Mouse (Mus musculus) hindbrain, embryonic 14.5 days (tissue): ENCODE data around the gene St6galnac4. TPM values are rescaled to one million over a fixed set of nuclear protein-coding genes. Genes with fewer than 3 reads are reported as not detected.
A peak's percentile ranks its signal among the peaks of the same experiment; 100 is the strongest.

Source experiments
- ATAC-seq: fragments of 200-750 bp; cut with Nextera tagmentation; 2 replicates; pipeline ENCODE4 v1.8.0; 2017; ENCODE audit warnings: moderate number of reproducible peaks, mild to moderate bottlenecking, moderate TSS enrichment, moderate library complexity; ENCODE audit not compliant: low FRiP score
- DNase-seq: peaks from one replicate; pipeline ENCODE4 v3.0.0-alpha.2; 2015; ENCODE audit warnings: low spot score
- H3K27ac ChIP-seq: fragments of 300-500 bp; sonication (generic); 2 replicates; pipeline ENCODE4 v1.5.1; 2014; ENCODE audit warnings: mild to moderate bottlenecking, moderate library complexity
- H3K27me3 ChIP-seq: fragments of 300-500 bp; sonication (generic); 2 replicates; pipeline ENCODE4 v1.6.1; 2014; ENCODE audit warnings: mild to moderate bottlenecking, low read length, mixed read lengths; ENCODE audit not compliant: control insufficient read depth, insufficient read depth
- H3K36me3 ChIP-seq: fragments of 300-500 bp; sonication (generic); replicated peaks from 2 replicates; pipeline ENCODE4 v1.6.1; 2014; ENCODE audit not compliant: control insufficient read depth, insufficient read depth
- H3K4me1 ChIP-seq: fragments of 300-500 bp; sonication (generic); replicated peaks from 2 replicates; pipeline ENCODE4 v1.6.1; 2014; ENCODE audit warnings: antibody characterized with exemption, low read length, mixed read lengths; ENCODE audit not compliant: control insufficient read depth, insufficient read depth
- H3K4me2 ChIP-seq: fragments of 300-500 bp; sonication (generic); replicated peaks from 2 replicates; pipeline ENCODE4 v1.6.1; 2014; ENCODE audit warnings: mild to moderate bottlenecking, moderate library complexity
- H3K4me3 ChIP-seq: fragments of 300-500 bp; sonication (generic); replicated peaks from 2 replicates; pipeline ENCODE4 v1.5.1; 2014; ENCODE audit warnings: mild to moderate bottlenecking, low read length
- H3K9ac ChIP-seq: fragments of 300-500 bp; sonication (generic); 2 replicates; pipeline ENCODE4 v1.6.1; 2014
- H3K9me3 ChIP-seq: fragments of 300-500 bp; sonication (generic); 2 replicates; pipeline ENCODE4 v1.6.1; 2016; ENCODE audit warnings: low read length; ENCODE audit not compliant: control insufficient read depth
- WGBS: fragments of 180-500 bp; shearing (Covaris S2); extraction: QIAGEN DNeasy Blood & Tissue Kit; methylation state at CpG from one replicate; pipeline ENCODE4 v1.1.7; 2014; 5-methylcytosine and 5-hydroxymethylcytosine counted together
- polyA plus RNA-seq: library from polyadenylated mRNA; unstranded; fragments of >200 nt; fragmentation: Nextera tagmentation; extraction: Ambion mirVana; gene quantifications from 2 replicates; pipeline ENCODE4 v1.2.1, GENCODE M21; 2014

Gene St6galnac4
- polyA plus RNA-seq, 1 experiment from 2014 or later: 32.3 TPM

- 86% methylated on average over 6 of the region's 6 CpGs for WGBS
- Histone ChIP-seq H3K27ac (no peak overlapping the region), H3K4me1 (peaks cover 27% of the 10 kb centered on the region), H3K9me3 (no peaks in the 10 kb centered on the region), H3K27me3 (no peaks in the 10 kb centered on the region), H3K9ac (no peak overlapping the region), H3K36me3 (peaks cover 13% of the 10 kb centered on the region), H3K4me2 (no peak overlapping the region), H3K4me3 (no peak overlapping the region)
- ATAC-seq: no peak
- no peak for DNase-seq
Observed at GRCm38 (mm10) chr2:32591249-32591648, 4.4 kb downstream of the St6galnac4 start.

- Histone ChIP-seq H3K36me3 (peaks cover 13% of the 10 kb centered on the region), H3K27ac (no peak overlapping the region), H3K27me3 (no peaks in the 10 kb centered on the region), H3K4me1 (no peaks in the 10 kb centered on the region), H3K4me3 (no peak overlapping the region), H3K9ac (no peak overlapping the region), H3K9me3 (no peaks in the 10 kb centered on the region), H3K4me2 (no peak overlapping the region)
- ATAC-seq (no peak), DNase-seq (no peak)
- WGBS: 79% methylated on average over 13 of the region's 13 CpGs
Observed at GRCm38 (mm10) chr2:32596725-32597124, 9.8 kb downstream of the St6galnac4 start.

- H3K4me1 ChIP-seq: no peaks in the 10 kb centered on the region
- no peak overlapping the region for H3K9ac ChIP-seq
- no peak overlapping the region for H3K27ac ChIP-seq
- no peaks in the 10 kb centered on the region for H3K27me3 ChIP-seq
- H3K36me3 ChIP-seq: peaks cover 13% of the 10 kb centered on the region
- 90% methylated on average over 5 of the region's 5 CpGs for WGBS
- H3K9me3 ChIP-seq: no peaks in the 10 kb centered on the region
- ATAC-seq: no peak
- H3K4me2 ChIP-seq: no peak overlapping the region
- H3K4me3 ChIP-seq: no peak overlapping the region
- no peak for DNase-seq
Observed at GRCm38 (mm10) chr2:32597248-32597647, 10.4 kb downstream of the St6galnac4 start.

GRCm38 (mm10) chr2:32597699-32598098, 10.8 kb downstream of the St6galnac4 start:
- Histone ChIP-seq H3K27me3 (no peaks in the 10 kb centered on the region), H3K9ac (no peak overlapping the region), H3K27ac (no peak overlapping the region), H3K4me1 (no peaks in the 10 kb centered on the region), H3K4me3 (no peak overlapping the region), H3K4me2 (no peak overlapping the region), H3K36me3 (peaks cover 13% of the 10 kb centered on the region), H3K9me3 (no peaks in the 10 kb centered on the region)
- ATAC-seq (no peak), DNase-seq (no peak)
- 89% methylated on average over 5 of the region's 5 CpGs for WGBS

DNA sequence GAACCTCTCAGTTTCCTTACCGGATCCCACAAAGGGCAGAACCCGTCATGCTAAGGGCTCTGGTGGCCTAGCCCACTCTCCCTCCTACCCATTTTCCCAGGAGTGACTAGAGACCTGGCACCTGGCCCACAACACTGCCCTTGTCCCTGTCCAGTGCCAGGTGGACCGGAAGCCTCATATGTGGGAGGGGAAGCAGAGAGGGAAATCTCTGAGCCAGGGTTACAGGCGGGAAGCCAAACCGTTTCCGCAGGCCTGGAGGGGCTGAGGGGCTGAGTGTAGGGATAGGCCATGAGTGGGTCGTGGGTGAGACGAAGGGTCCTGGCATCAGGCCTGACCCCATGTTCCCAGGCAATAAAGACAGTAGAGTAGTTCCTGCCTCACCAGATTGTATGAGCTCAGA, 11.6 kb downstream of the St6galnac4 start:
- H3K9me3 ChIP-seq: no peaks in the 10 kb centered on the region
- no peaks in the 10 kb centered on the region for H3K4me1 ChIP-seq
- ATAC-seq: no peak
- H3K27ac ChIP-seq: no peak overlapping the region
- no peak overlapping the region for H3K4me2 ChIP-seq
- no peak overlapping the region for H3K9ac ChIP-seq
- DNase-seq: no peak
- no peak overlapping the region for H3K4me3 ChIP-seq
- peaks cover 13% of the 10 kb centered on the region for H3K36me3 ChIP-seq
- no peaks in the 10 kb centered on the region for H3K27me3 ChIP-seq
- 92% methylated on average over 8 of the region's 8 CpGs for WGBS

DNA sequence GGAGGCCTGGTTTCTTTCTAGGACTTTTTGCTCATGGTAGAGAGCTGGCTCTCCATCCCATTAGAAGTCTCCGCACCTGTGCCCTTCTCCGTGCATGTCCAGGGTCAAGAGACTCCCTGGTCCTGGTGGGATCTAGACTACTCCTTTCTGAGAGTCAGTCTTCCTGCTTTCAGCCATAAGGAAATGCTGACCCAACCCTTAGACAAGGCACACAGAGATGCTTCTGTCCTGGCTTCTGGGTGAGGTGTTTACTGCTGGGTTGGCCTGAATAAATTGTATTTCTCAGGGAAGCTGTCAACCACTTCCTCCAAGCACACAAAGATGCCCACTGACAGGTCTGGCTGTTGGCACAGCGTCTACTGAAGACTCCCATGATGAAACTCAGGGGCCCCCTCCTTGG, 12.5 kb downstream of the St6galnac4 start, which contains the start of gene St6galnac6:
Gene St6galnac6 (plus strand): TSS at position 301 of the 400 bp plus-strand sequence.
- Histone ChIP-seq H3K4me3 (no peak within 1 kb of the TSS), H3K27me3 (no peaks in the 10 kb centered on the region), H3K9me3 (no peaks in the 10 kb centered on the region), H3K27ac (no peak within 1 kb of the TSS), H3K36me3 (peaks cover 13% of the 10 kb centered on the region), H3K4me1 (no peaks in the 10 kb centered on the region), H3K4me2 (no peak within 1 kb of the TSS), H3K9ac (no peak within 1 kb of the TSS)
- DNase-seq: no peak
- WGBS: 89% methylated on average over 3 of the region's 3 CpGs
- no peak for ATAC-seq

DNA sequence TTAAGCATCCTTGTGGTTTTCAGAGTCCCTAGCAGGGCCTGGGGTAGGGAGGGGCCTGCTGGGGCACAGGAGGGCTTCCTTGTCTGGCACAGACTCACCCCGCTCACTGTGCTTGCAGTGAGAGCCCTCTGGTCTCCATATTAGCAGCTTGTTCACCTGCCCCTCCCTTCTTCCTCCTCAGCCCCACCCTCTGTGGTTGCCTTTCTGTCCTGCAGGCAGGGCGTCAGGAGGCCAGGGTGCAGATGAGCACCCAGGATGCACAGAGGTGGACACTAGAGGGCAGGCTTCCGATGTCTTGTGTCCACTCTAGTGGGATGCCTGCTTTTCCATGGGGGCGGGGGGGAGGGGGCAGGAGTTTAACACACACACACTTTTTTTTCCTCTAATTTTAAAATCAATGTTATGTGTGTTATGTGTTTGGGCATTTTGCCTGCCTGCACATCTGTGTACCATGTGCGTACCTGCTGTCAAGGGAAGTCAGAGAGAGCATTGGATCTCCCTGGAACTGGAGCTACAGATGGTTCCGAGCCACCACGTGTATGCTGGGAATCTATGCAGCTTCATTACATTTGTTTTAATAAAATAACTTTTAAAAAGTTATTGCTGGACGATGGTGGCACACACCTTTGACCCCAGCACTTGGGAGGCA, 14.6 kb downstream of the St6galnac4 start:
- no peak overlapping the region for H3K4me2 ChIP-seq
- ATAC-seq (0 out of 2 replicates have a peak, but pooled peaks have one; percentile 22), DNase-seq (no peak)
- no peaks in the 10 kb centered on the region for H3K27me3 ChIP-seq
- 41% methylated on average over 8 of the region's 8 CpGs for WGBS
- H3K4me1 ChIP-seq: no peaks in the 10 kb centered on the region
- no peak overlapping the region for H3K27ac ChIP-seq
- no peak overlapping the region for H3K4me3 ChIP-seq
- no peaks in the 10 kb centered on the region for H3K9me3 ChIP-seq
- no peak overlapping the region for H3K9ac ChIP-seq
- H3K36me3 ChIP-seq: no peaks in the 10 kb centered on the region

GRCm38 (mm10) chr2:32602600-32603054, 15.7 kb downstream of the St6galnac4 start:
- H3K4me3 ChIP-seq: peak overlapping the region; percentile 8
- no peak overlapping the region for H3K27ac ChIP-seq
- H3K36me3 ChIP-seq: no peaks in the 10 kb centered on the region
- no peaks in the 10 kb centered on the region for H3K9me3 ChIP-seq
- under 1% methylated on average over 11 of the region's 11 CpGs for WGBS
- peaks cover 6% of the 10 kb centered on the region; the same call in 1 of the 2 replicates for H3K4me1 ChIP-seq
- H3K27me3 ChIP-seq: no peaks in the 10 kb centered on the region
- peak overlapping the region; percentile 32; the same call in 1 of the 2 replicates for H3K4me2 ChIP-seq
- ATAC-seq (no peak), DNase-seq (peak; percentile 80)
- H3K9ac ChIP-seq: no peak overlapping the region

DNA sequence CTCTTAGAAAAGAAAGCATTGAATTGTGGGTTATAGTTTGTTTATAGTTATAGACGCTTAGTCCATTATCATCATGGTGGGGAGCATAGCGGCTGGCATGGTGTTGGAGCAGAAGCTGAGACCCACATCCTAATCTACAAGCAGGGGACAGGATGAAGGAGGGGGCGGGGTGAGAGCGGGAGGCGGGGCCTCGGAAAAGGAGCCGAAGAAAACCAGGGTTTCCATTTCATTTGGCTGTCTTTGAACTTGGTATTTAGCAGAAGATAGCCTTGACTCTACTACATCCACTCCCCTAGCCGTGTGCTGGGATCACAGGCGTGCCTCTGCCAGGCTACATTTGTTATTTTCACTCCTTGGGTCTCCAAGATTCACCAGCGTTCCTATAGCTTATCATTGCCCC, 17.7 kb downstream of the St6galnac4 start:
- 46% methylated on average over 10 of the region's 10 CpGs for WGBS
- ATAC-seq: no peak
- no peak overlapping the region for H3K9ac ChIP-seq

More for the DNA sequence above, 17.7 kb downstream of the St6galnac4 start:
- H3K27me3 ChIP-seq: no peaks in the 10 kb centered on the region
- H3K9me3 ChIP-seq: no peaks in the 10 kb centered on the region
- H3K27ac ChIP-seq: no peak overlapping the region
- DNase-seq: no peak
- no peak overlapping the region for H3K4me2 ChIP-seq
- no peak overlapping the region for H3K4me3 ChIP-seq
- no peaks in the 10 kb centered on the region for H3K36me3 ChIP-seq
- peaks cover 18% of the 10 kb centered on the region; the same call in 1 of the 2 replicates for H3K4me1 ChIP-seq
